Mouse (Mus musculus) heart, embryonic 15.5 days (tissue): ENCODE measurements around the gene Ttc28. TPM values are rescaled to one million over a fixed set of nuclear protein-coding genes. Genes with fewer than 3 reads are reported as not detected.
"Not testable (repeated sequence)": the region's sequence is repeated elsewhere in the genome, so short reads cannot be mapped to it uniquely, and the experiment has no call there.

Source experiments
- ATAC-seq: fragments of 200-750 bp; cut with Nextera tagmentation; replicated peaks from 2 replicates; pipeline ENCODE4 v1.8.0; 2017; ENCODE audit warnings: low read depth, moderate TSS enrichment; ENCODE audit not compliant: insufficient number of reproducible peaks, insufficient read depth, low FRiP score
- H3K27ac ChIP-seq: fragments of 300-500 bp; sonication (generic); 2 replicates; pipeline ENCODE4 v1.5.1; 2015; ENCODE audit warnings: mild to moderate bottlenecking, inconsistent platforms
- H3K27me3 ChIP-seq: fragments of 300-500 bp; sonication (generic); 2 replicates; pipeline ENCODE4 v1.6.1; 2015; ENCODE audit warnings: inconsistent platforms
- H3K36me3 ChIP-seq: fragments of 300-500 bp; sonication (generic); 2 replicates; pipeline ENCODE4 v1.6.1; 2015; ENCODE audit warnings: mild to moderate bottlenecking, inconsistent platforms
- H3K4me1 ChIP-seq: fragments of 300-500 bp; sonication (generic); replicated peaks from 2 replicates; pipeline ENCODE4 v1.6.1; 2015; ENCODE audit warnings: inconsistent platforms
- H3K4me2 ChIP-seq: fragments of 300-500 bp; sonication (generic); 2 replicates; pipeline ENCODE4 v1.6.1; 2015; ENCODE audit warnings: inconsistent platforms, mild to moderate bottlenecking, moderate library complexity
- H3K4me3 ChIP-seq: fragments of 300-500 bp; sonication (generic); 2 replicates; pipeline ENCODE4 v1.5.1; 2015; ENCODE audit warnings: mild to moderate bottlenecking, inconsistent platforms
- H3K9ac ChIP-seq: fragments of 300-500 bp; sonication (generic); 2 replicates; pipeline ENCODE4 v1.6.1; 2015; ENCODE audit warnings: mild to moderate bottlenecking, inconsistent platforms
- H3K9me3 ChIP-seq: fragments of 300-500 bp; sonication (generic); replicated peaks from 2 replicates; pipeline ENCODE4 v1.6.1; 2016; ENCODE audit warnings: inconsistent platforms
- WGBS: fragments of 180-500 bp; shearing (Covaris S2); methylation state at CpG from one replicate; pipeline ENCODE4 v1.1.7; 2015; ENCODE audit warnings: mixed read lengths; 5-methylcytosine and 5-hydroxymethylcytosine counted together
- polyA plus RNA-seq: library from polyadenylated mRNA; unstranded; fragments of >200 nt; fragmentation: Nextera tagmentation; extraction: Ambion mirVana; gene quantifications from 2 replicates; pipeline ENCODE4 v1.2.1, GENCODE M21; 2015

The Ttc28 gene
- polyA plus RNA-seq, 1 experiment from 2014 or later = 5.8 TPM

- ATAC-seq = no peak
- Histone ChIP-seq H3K9me3 (no peaks in the 10 kb centered on the region), H3K36me3 (no peaks in the 10 kb centered on the region), H3K4me1 (peaks cover 7% of the 10 kb centered on the region; the same call in 1 of the 2 replicates), H3K4me2 (no peak overlapping the region), H3K27me3 (no peaks in the 10 kb centered on the region), H3K27ac (no peak overlapping the region), H3K9ac (no peak overlapping the region), H3K4me3 (no peak overlapping the region)
- 74% methylated on average over 9 of the region's 9 CpGs for WGBS
These were observed 374.8 kb downstream of the Ttc28 start for GRCm38 (mm10) chr5:111254362-111254761.

GRCm38 (mm10) chr5:111254781-111255180, 375.2 kb downstream of the Ttc28 start:
- Histone ChIP-seq H3K4me3 (no peak overlapping the region), H3K36me3 (no peaks in the 10 kb centered on the region), H3K9ac (no peak overlapping the region), H3K4me1 (peaks cover 7% of the 10 kb centered on the region; the same call in 1 of the 2 replicates), H3K27me3 (no peaks in the 10 kb centered on the region), H3K27ac (no peak overlapping the region), H3K4me2 (no peak overlapping the region), H3K9me3 (no peaks in the 10 kb centered on the region)
- ATAC-seq = no peak
- 78% methylated on average over 11 of the region's 11 CpGs for WGBS

- H3K4me3 ChIP-seq = no peak overlapping the region
- H3K27ac ChIP-seq = no peak overlapping the region
- peaks cover 14% of the 10 kb centered on the region; the same call in 1 of the 2 replicates for H3K4me1 ChIP-seq
- no peak overlapping the region for H3K9ac ChIP-seq
- 63% methylated on average over 7 of the region's 7 CpGs for WGBS
- no peaks in the 10 kb centered on the region for H3K36me3 ChIP-seq
- H3K9me3 ChIP-seq = no peaks in the 10 kb centered on the region
- H3K27me3 ChIP-seq = no peaks in the 10 kb centered on the region
- H3K4me2 ChIP-seq = no peak overlapping the region
- no peak for ATAC-seq
These were observed 376.6 kb downstream of the Ttc28 start for GRCm38 (mm10) chr5:111256181-111256580.

- no peak overlapping the region for H3K27ac ChIP-seq
- H3K4me3 ChIP-seq = no peak overlapping the region
- no peak overlapping the region for H3K4me2 ChIP-seq
- 11% methylated on average over 2 of the region's 2 CpGs for WGBS
- peaks cover 21% of the 10 kb centered on the region for H3K4me1 ChIP-seq
- H3K9ac ChIP-seq = no peak overlapping the region
- ATAC-seq = no peak
- H3K36me3 ChIP-seq = no peaks in the 10 kb centered on the region
- no peaks in the 10 kb centered on the region for H3K27me3 ChIP-seq
- H3K9me3 ChIP-seq = no peaks in the 10 kb centered on the region
These were observed 377.5 kb downstream of the Ttc28 start for GRCm38 (mm10) chr5:111257127-111257526.

- peaks cover 43% of the 10 kb centered on the region for H3K4me1 ChIP-seq
These were observed 381.6 kb downstream of the Ttc28 start for GRCm38 (mm10) chr5:111261162-111261561.

GRCm38 (mm10) chr5:111261733-111262573, 382.4 kb downstream of the Ttc28 start:
- H3K4me1 ChIP-seq = peaks cover 44% of the 10 kb centered on the region
- no peak overlapping the region for H3K4me2 ChIP-seq
- peaks cover 11% of the 10 kb centered on the region; the same call in 1 of the 2 replicates for H3K36me3 ChIP-seq
- no peak overlapping the region for H3K9ac ChIP-seq
- no peak for ATAC-seq
- H3K27ac ChIP-seq = peak overlapping the region; percentile 76
- no peak overlapping the region for H3K4me3 ChIP-seq
- no peaks in the 10 kb centered on the region for H3K27me3 ChIP-seq
- H3K9me3 ChIP-seq = no peaks in the 10 kb centered on the region; the same call in 1 of the 2 replicates
- WGBS = 62% methylated on average over 13 of the region's 13 CpGs

More at GRCm38 (mm10) chr5:111261162-111261561, 381.6 kb downstream of the Ttc28 start:
- not testable (repeated sequence) for H3K9me3 ChIP-seq, ATAC-seq, H3K4me3 ChIP-seq, H3K36me3 ChIP-seq, H3K4me2 ChIP-seq, H3K9ac ChIP-seq, H3K27me3 ChIP-seq
- 0 out of 2 replicates have a peak overlapping the region, but pooled peaks have one; percentile 23 for H3K27ac ChIP-seq
- 71% methylated on average over 1 of the region's 1 CpGs for WGBS

- Histone ChIP-seq H3K27ac (peak overlapping the region; percentile 76), H3K4me1 (peaks cover 47% of the 10 kb centered on the region), H3K4me2 (no peak overlapping the region; the same call in 1 of the 2 replicates), H3K4me3 (no peak overlapping the region), H3K9me3 (no peaks in the 10 kb centered on the region; the same call in 1 of the 2 replicates), H3K36me3 (peaks cover 11% of the 10 kb centered on the region; the same call in 1 of the 2 replicates), H3K27me3 (no peaks in the 10 kb centered on the region), H3K9ac (no peak overlapping the region)
- 23% methylated on average over 11 of the region's 11 CpGs for WGBS
- peak; percentile 45; the same call in 1 of the 2 replicates for ATAC-seq
These were observed 383.1 kb downstream of the Ttc28 start for GRCm38 (mm10) chr5:111262574-111263239.

GRCm38 (mm10) chr5:111263370-111263769, 383.8 kb downstream of the Ttc28 start:
- Histone ChIP-seq H3K36me3 (peaks cover 11% of the 10 kb centered on the region; the same call in 1 of the 2 replicates), H3K9ac (no peak overlapping the region), H3K4me1 (peaks cover 47% of the 10 kb centered on the region), H3K9me3 (no peaks in the 10 kb centered on the region; the same call in 1 of the 2 replicates), H3K4me2 (peak overlapping the region; percentile 2; the same call in 1 of the 2 replicates), H3K27ac (peak overlapping the region; percentile 76), H3K27me3 (no peaks in the 10 kb centered on the region), H3K4me3 (no peak overlapping the region)
- ATAC-seq = peak; percentile 34; the same call in 1 of the 2 replicates
- WGBS = 25% methylated on average over 5 of the region's 5 CpGs

GRCm38 (mm10) chr5:111264488-111264887, 384.9 kb downstream of the Ttc28 start:
- no peak for ATAC-seq
- Histone ChIP-seq H3K9me3 (no peaks in the 10 kb centered on the region; the same call in 1 of the 2 replicates), H3K36me3 (peaks cover 11% of the 10 kb centered on the region; the same call in 1 of the 2 replicates), H3K4me3 (no peak overlapping the region), H3K9ac (no peak overlapping the region), H3K27me3 (no peaks in the 10 kb centered on the region), H3K27ac (no peak overlapping the region), H3K4me1 (peaks cover 51% of the 10 kb centered on the region), H3K4me2 (no peak overlapping the region)
- 78% methylated on average over 7 of the region's 7 CpGs for WGBS

GRCm38 (mm10) chr5:111266658-111267057, 387.1 kb downstream of the Ttc28 start:
- no peak for ATAC-seq
- 87% methylated on average over 5 of the region's 5 CpGs for WGBS
- peaks cover 44% of the 10 kb centered on the region for H3K4me1 ChIP-seq

GRCm38 (mm10) chr5:111267100-111267499, 387.5 kb downstream of the Ttc28 start:
- H3K9ac ChIP-seq = no peak overlapping the region
- peaks cover 11% of the 10 kb centered on the region; the same call in 1 of the 2 replicates for H3K36me3 ChIP-seq
- peaks cover 39% of the 10 kb centered on the region for H3K4me1 ChIP-seq
- H3K27me3 ChIP-seq = no peaks in the 10 kb centered on the region
- H3K4me2 ChIP-seq = no peak overlapping the region
- H3K27ac ChIP-seq = peak overlapping the region; percentile 70
- H3K4me3 ChIP-seq = no peak overlapping the region
- peak; percentile 51; the same call in 1 of the 2 replicates for ATAC-seq
- H3K9me3 ChIP-seq = no peaks in the 10 kb centered on the region; the same call in 1 of the 2 replicates
- 55% methylated on average over 3 of the region's 3 CpGs for WGBS

More at GRCm38 (mm10) chr5:111266658-111267057, 387.1 kb downstream of the Ttc28 start:
- H3K4me3 ChIP-seq = no peak overlapping the region
- no peak overlapping the region for H3K9ac ChIP-seq
- no peaks in the 10 kb centered on the region; the same call in 1 of the 2 replicates for H3K9me3 ChIP-seq
- H3K4me2 ChIP-seq = no peak overlapping the region
- peak overlapping the region; percentile 70 for H3K27ac ChIP-seq
- no peaks in the 10 kb centered on the region for H3K27me3 ChIP-seq
- H3K36me3 ChIP-seq = peaks cover 11% of the 10 kb centered on the region; the same call in 1 of the 2 replicates
